8 mouse cellular contexts compared by ENCODE assay signal in genomic region chr11:80088917-80089816, GRCm38 (mm10). TPM values are rescaled to one million over a fixed set of nuclear protein-coding genes. Genes with fewer than 3 reads are reported as not detected.
DNase-seq lines count a peak whose midpoint lies in the region; ATAC-seq lines count a peak whose summit lies in the region.

Gene Atad5 (plus strand): TSS chr11:80089400.

- H3K27me3 ChIP-seq in intestine, embryonic 14.5 days (replicated peaks; ENCODE audit: control insufficient read depth, insufficient read depth, low read length): no peaks in the 10 kb centered on the region

- no peaks in the 10 kb centered on the region for H3K9me3 ChIP-seq in intestine, embryonic 14.5 days (ENCODE audit: control insufficient read depth, low read length)

- intact Hi-C loops in left cerebral cortex, postnatal 14 days (cut with DNase I): no loop called here

- peak within 1 kb of the TSS; percentile 95 for H3K9ac ChIP-seq in intestine, embryonic 14.5 days (ENCODE audit: low read length)

- H3K4me1 ChIP-seq in intestine, embryonic 14.5 days (replicated peaks; ENCODE audit: control insufficient read depth, insufficient read depth, low read length): peaks cover 4% of the 10 kb centered on the region; the same call in 1 of the 2 replicates

- peak within 1 kb of the TSS; percentile 68 for H3K4me2 ChIP-seq in intestine, embryonic 14.5 days (ENCODE audit: low read length)

- H3K4me3 ChIP-seq in intestine, embryonic 14.5 days (ENCODE audit: low read depth, low read length): peak within 1 kb of the TSS; percentile 98

- H3K27ac ChIP-seq in intestine, embryonic 14.5 days (ENCODE audit: low read depth): peak within 1 kb of the TSS; percentile 57; the same call in 1 of the 2 replicates

- peak; percentile 87 to 95 for DNase-seq in adrenal gland, adult (ENCODE audit: inconsistent age in 2 of 2, low spot score in 1 of 2)
- DNase-seq in embryo, embryonic 10.5 days (ENCODE audit: low spot score): peak; percentile 94
- DNase-seq in gastrocnemius, postnatal 25 days: peak; percentile 81
- peak; percentile 95 for DNase-seq in intestine, embryonic 14.5 days (ENCODE audit: low spot score)
- peak; percentile 89 to 94 for DNase-seq in left cerebral cortex, postnatal 14 days (ENCODE audit: low spot score in 2 of 2)
- peak; percentile 90 for DNase-seq in mesoderm, embryonic 11.5 days (ENCODE audit: low read depth, low spot score)
- DNase-seq in right cerebral cortex, postnatal 36 days (ENCODE audit: low spot score in 2 of 2): peak; percentile 65 to 83
- DNase-seq in yolk sac, embryonic 10.5 days (ENCODE audit: low spot score): peak; percentile 85

- peak; percentile 73 for ATAC-seq in intestine, embryonic 14.5 days (replicated peaks; ENCODE audit: low FRiP score, low TSS enrichment, low read depth)

- H3K36me3 ChIP-seq in intestine, embryonic 14.5 days (ENCODE audit: control insufficient read depth, insufficient read depth, low read length): peaks cover 5% of the 10 kb centered on the region; the same call in 1 of the 2 replicates

- WGBS in intestine, embryonic 14.5 days: 5% methylated on average over 57 of the region's 57 CpGs

RNA-seq across cellular contexts. Expression of gene Atad5, which starts in this region (rescaled TPM):
- under 1 TPM; 0.72 to 0.99 TPM for total RNA-seq in gastrocnemius, postnatal 25 days (2021)
- 12.3 and 14.4 TPM in 2 replicates for polyA plus RNA-seq in intestine, embryonic 14.5 days (2014; fragmentation: Nextera tagmentation; extraction: Ambion mirVana)
- total RNA-seq in left cerebral cortex, postnatal 14 days (2021): 1 to 10 TPM; 3.0 to 3.9 TPM

Comparison
In these comparisons a context has a peak if more than half of its experiments do, and no peak if none do; other contexts are left out.
1. Peak in every context shown above with its lines: DNase-seq, ATAC-seq, H3K4me3 ChIP-seq and H3K27ac ChIP-seq.
2. Peak in DNase-seq in gastrocnemius, postnatal 25 days; RNA of the gene not detected or under 1 TPM.